Mouse (Mus musculus): ENCODE data around the gene Fry. TPM values are rescaled to one million over a fixed set of nuclear protein-coding genes. Genes with fewer than 3 reads are reported as not detected.

The Fry gene
- total RNA-seq, 2 experiments from 2014 or later: 164 to 168 TPM

DNA sequence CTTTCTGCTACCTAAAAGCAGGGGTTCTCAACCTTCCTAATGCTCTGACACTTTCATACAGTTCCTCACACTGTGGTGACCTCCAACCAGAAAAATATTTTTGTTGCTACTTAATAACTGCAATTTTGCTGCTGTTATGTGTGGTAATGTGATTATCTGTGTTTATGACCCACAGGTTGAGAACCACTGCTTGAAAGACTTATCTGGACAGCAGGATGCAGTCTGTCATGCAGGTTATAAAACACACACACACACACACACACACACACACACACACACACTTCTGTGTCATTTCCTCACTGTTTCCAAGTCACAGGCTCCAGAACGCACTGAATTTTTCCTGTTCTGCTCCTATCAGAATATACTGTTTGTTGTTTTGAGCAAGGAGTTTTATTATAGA lies 395.6 kb downstream of the Fry start:
- no peak for DNase-seq (ENCODE audit: low spot score in 2 of 2)

DNA sequence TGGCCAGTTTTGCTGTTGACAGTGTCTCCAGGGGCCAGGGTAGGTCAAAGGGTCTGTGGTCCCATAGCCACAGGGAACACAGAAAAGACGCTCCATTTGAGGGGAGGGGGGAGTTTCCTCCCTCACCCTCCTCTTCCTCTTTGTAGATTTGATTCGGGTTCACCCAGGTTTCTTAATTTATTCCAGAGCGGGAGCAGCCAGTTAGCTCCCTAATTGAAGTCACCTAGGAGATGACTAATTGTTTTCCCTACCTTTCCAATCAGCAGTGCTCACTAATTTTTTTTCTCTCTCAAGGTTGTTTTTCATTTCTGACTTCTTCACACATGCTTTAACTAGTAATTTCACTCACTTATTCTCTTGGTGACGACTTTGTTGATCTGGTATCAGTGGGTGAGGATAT lies 399.6 kb downstream of the Fry start, which contains the start of gene Zar1l:
TSS of gene Zar1l (minus strand) at position 101 of the 400 bp plus-strand sequence.
- DNase-seq (ENCODE audit: low spot score in 2 of 2): no peak

GRCm38 (mm10) chr5:150519551-150519950 lies 401.1 kb downstream of the Fry start:
- no peak for DNase-seq (ENCODE audit: low spot score in 2 of 2)

- peak; percentile 94 to 96 for DNase-seq (ENCODE audit: low spot score in 2 of 2)
These were observed 403.8 kb downstream of the Fry start, which contains the start of gene Brca2 for GRCm38 (mm10) chr5:150521937-150522866. TSS of gene Brca2 (plus strand) at chr5:150522630.

- DNase-seq (ENCODE audit: low spot score in 2 of 2): no peak
These were observed 404.4 kb downstream of the Fry start for GRCm38 (mm10) chr5:150522867-150523234.

GRCm38 (mm10) chr5:150525239-150525638 lies 406.8 kb downstream of the Fry start:
- no peak for DNase-seq (ENCODE audit: low spot score in 2 of 2)

GRCm38 (mm10) chr5:150541302-150541701 lies 422.9 kb downstream of the Fry start:
- no peak for DNase-seq (ENCODE audit: low spot score in 2 of 2)

GRCm38 (mm10) chr5:150543184-150543583 lies 424.7 kb downstream of the Fry start:
- DNase-seq (ENCODE audit: low spot score in 2 of 2): no peak

Other genes with a start within 250 kb of the Fry start
- 1 to 10 TPM; 1.1 to 1.2 TPM for gene Rxfp2, start 100.0 kb upstream of the Fry start, total RNA-seq (2021)

All from left cerebral cortex, adult 18-20 months (tissue).